Mouse (Mus musculus): Measurements from ENCODE around the gene Sec61a2.

- TF ChIP-seq POLR2A (IDR thresholded peaks at IDR 0.05; ENCODE audit: insufficient read length, low read depth) (no peak), POLR2AphosphoS2 (IDR thresholded peaks at IDR 0.05; ENCODE audit: insufficient read length, low read depth) (no peak), CEBPB (IDR thresholded peaks at IDR 0.05; ENCODE audit: insufficient read depth, poor library complexity, severe bottlenecking) (no peak), USF1 (IDR thresholded peaks at IDR 0.05; ENCODE audit: low read depth) (no peak), TCF3 (IDR thresholded peaks at IDR 0.05; ENCODE audit: insufficient read length, low read depth) (no peak), REST (IDR thresholded peaks at IDR 0.05; ENCODE audit: insufficient read depth, insufficient read length) (no peak), MYOG (IDR thresholded peaks at IDR 0.05; ENCODE audit: control insufficient read depth in 1 of 3, insufficient read depth in 1 of 3, insufficient read length in 2 of 3, low read depth in 2 of 3) (no peak), E2F4 (IDR thresholded peaks at IDR 0.05; ENCODE audit: insufficient read depth) (no peak), MAX (IDR thresholded peaks at IDR 0.05; ENCODE audit: low read depth) (no peak), TCF12 (IDR thresholded peaks at IDR 0.05; ENCODE audit: insufficient read depth, poor library complexity, severe bottlenecking) (no peak), MYOD1 (IDR thresholded peaks at IDR 0.05; ENCODE audit: control insufficient read depth in 1 of 3, insufficient read length in 2 of 3, low read depth in 2 of 3) (no peak), SRF (IDR thresholded peaks at IDR 0.05; ENCODE audit: control insufficient read depth, insufficient read length, low read depth) (no peak)
Measured at GRCm38 (mm10) chr2:5851116-5851515, 44.1 kb downstream of the Sec61a2 start.
